Mouse (Mus musculus) thymus, postnatal 0 days (tissue): ENCODE measurements around the gene 1110032A03Rik. TPM values are rescaled to one million over a fixed set of nuclear protein-coding genes. Genes with fewer than 3 reads are reported as not detected.
A peak's percentile ranks its signal among the peaks of the same experiment; 100 is the strongest.

Experiments used
- DNase-seq: peaks from one replicate; pipeline ENCODE4 v3.0.0-alpha.2; 2015; ENCODE audit warnings: low spot score
- polyA plus RNA-seq: library from polyadenylated mRNA; unstranded; fragments of >200 nt; fragmentation: Nextera tagmentation; extraction: Ambion mirVana; gene quantifications from 2 replicates; pipeline ENCODE4 v1.2.1, GENCODE M21; 2015

The 1110032A03Rik gene
- polyA plus RNA-seq = 33.2 and 39.6 TPM in 2 replicates

- peak; percentile 79 for DNase-seq
Observed at GRCm38 (mm10) chr9:50774991-50775612, at the start of gene 1110032A03Rik, which contains the start of gene Alg9. 1110032A03Rik (minus strand) TSS chr9:50775520. Alg9 (plus strand) TSS chr9:50775019.

GRCm38 (mm10) chr9:50823779-50824453 is 48.6 kb upstream of the 1110032A03Rik start:
- DNase-seq = no peak

GRCm38 (mm10) chr9:50822216-50822615 is 46.9 kb upstream of the 1110032A03Rik start:
- DNase-seq = no peak

- DNase-seq = no peak
Observed at GRCm38 (mm10) chr9:50821651-50822050, 46.3 kb upstream of the 1110032A03Rik start.

GRCm38 (mm10) chr9:50819716-50820115 is 44.4 kb upstream of the 1110032A03Rik start:
- DNase-seq = no peak

GRCm38 (mm10) chr9:50818050-50818449 is 42.7 kb upstream of the 1110032A03Rik start:
- DNase-seq = no peak

- DNase-seq = no peak
Observed at GRCm38 (mm10) chr9:50816512-50816911, 41.2 kb upstream of the 1110032A03Rik start.

- DNase-seq = peak; percentile 64
Observed at GRCm38 (mm10) chr9:50815666-50816065, 40.3 kb upstream of the 1110032A03Rik start.

- no peak for DNase-seq
Observed at GRCm38 (mm10) chr9:50813796-50814195, 38.5 kb upstream of the 1110032A03Rik start.

GRCm38 (mm10) chr9:50811746-50812145 is 36.4 kb upstream of the 1110032A03Rik start:
- DNase-seq = no peak

- DNase-seq = no peak
Observed at GRCm38 (mm10) chr9:50811187-50811586, 35.9 kb upstream of the 1110032A03Rik start.

GRCm38 (mm10) chr9:50809146-50809545 is 33.8 kb upstream of the 1110032A03Rik start:
- DNase-seq = no peak

GRCm38 (mm10) chr9:50808471-50808870 is 33.2 kb upstream of the 1110032A03Rik start:
- no peak for DNase-seq

- DNase-seq = no peak
Observed at GRCm38 (mm10) chr9:50803055-50803671, 27.8 kb upstream of the 1110032A03Rik start.

- peak; percentile 72 for DNase-seq
Observed at GRCm38 (mm10) chr9:50800985-50801384, 25.7 kb upstream of the 1110032A03Rik start.

- DNase-seq = no peak
Observed at GRCm38 (mm10) chr9:50798368-50798767, 23.0 kb upstream of the 1110032A03Rik start.

GRCm38 (mm10) chr9:50797641-50798040 is 22.3 kb upstream of the 1110032A03Rik start:
- DNase-seq = no peak

GRCm38 (mm10) chr9:50796776-50797175 is 21.5 kb upstream of the 1110032A03Rik start:
- no peak for DNase-seq

GRCm38 (mm10) chr9:50795266-50795665 is 19.9 kb upstream of the 1110032A03Rik start:
- no peak for DNase-seq

GRCm38 (mm10) chr9:50782155-50782554 is 6.8 kb upstream of the 1110032A03Rik start:
- peak; percentile 62 for DNase-seq

- no peak for DNase-seq
Observed at GRCm38 (mm10) chr9:50776162-50776760, 941 bp upstream of the 1110032A03Rik start.

GRCm38 (mm10) chr9:50775662-50776126 is 374 bp upstream of the 1110032A03Rik start:
- peak; percentile 28 for DNase-seq
